Mouse (Mus musculus) erythroblast, embryonic 14.5 days (primary cell): Measurements from ENCODE around the gene Bloc1s3.

Experiments
- GATA1 ChIP-seq: IDR thresholded peaks from 2 replicates; pipeline ENCODE4 v1.6.1; 2012; ENCODE audit warnings: low read length, inconsistent platforms, mixed read lengths
- TAL1 ChIP-seq: IDR thresholded peaks from 3 replicates; pipeline ENCODE4 v1.6.1; 2012; ENCODE audit warnings: low read length, inconsistent platforms, mixed read lengths

DNA sequence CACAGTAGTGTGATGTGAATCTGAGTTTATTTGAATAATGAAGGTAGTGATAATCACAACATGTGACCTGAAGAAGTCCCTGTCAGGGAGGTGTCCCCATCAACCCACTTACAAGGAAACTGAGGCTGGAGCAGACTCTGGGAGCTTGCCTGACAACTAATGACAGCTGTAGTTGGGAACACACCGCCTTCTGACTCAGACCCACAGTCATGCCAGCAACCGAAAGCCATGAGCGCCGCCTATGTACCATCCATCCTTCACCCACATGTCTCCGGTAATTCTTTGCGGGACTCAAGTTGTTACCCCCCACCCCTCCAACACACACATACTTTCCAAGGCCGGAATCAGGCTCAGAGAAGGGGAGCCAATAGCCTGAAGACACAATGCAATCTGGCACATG lies 51.5 kb downstream of the Bloc1s3 start:
- TF ChIP-seq GATA1 (no peak), TAL1 (no peak)
